Mouse (Mus musculus) 416B (cell line): ENCODE measurements around the gene Slc25a45.
A peak's percentile ranks its signal among the peaks of the same experiment; 100 is the strongest.
"Not testable (repeated sequence)": the region's sequence is repeated elsewhere in the genome, so short reads cannot be mapped to it uniquely, and the experiment has no call there.

Experiments
- DNase-seq: peaks from one replicate; pipeline ENCODE4 v3.0.0; 2011; ENCODE audit warnings: low read depth

The Slc25a45 gene

GRCm38 (mm10) chr19:5856604-5857003 is 21.0 kb upstream of the Slc25a45 start:
- DNase-seq, result no peak

- no peak for DNase-seq
Measured at GRCm38 (mm10) chr19:5862335-5863085, 15.1 kb upstream of the Slc25a45 start.

- DNase-seq, result no peak
Measured at GRCm38 (mm10) chr19:5863776-5864175, 13.8 kb upstream of the Slc25a45 start.

- DNase-seq, result no peak
Measured at GRCm38 (mm10) chr19:5864710-5865398, 12.8 kb upstream of the Slc25a45 start.

- DNase-seq, result no peak
Measured at GRCm38 (mm10) chr19:5868096-5868495, 9.5 kb upstream of the Slc25a45 start.

GRCm38 (mm10) chr19:5871273-5871672 is 6.3 kb upstream of the Slc25a45 start:
- peak; percentile 81 for DNase-seq

GRCm38 (mm10) chr19:5871683-5872082 is 5.9 kb upstream of the Slc25a45 start:
- DNase-seq, result peak; percentile 89

- DNase-seq, result no peak
Measured at GRCm38 (mm10) chr19:5872528-5872927, 5.1 kb upstream of the Slc25a45 start.

GRCm38 (mm10) chr19:5872931-5873556 is 4.6 kb upstream of the Slc25a45 start:
- DNase-seq, result no peak

GRCm38 (mm10) chr19:5874391-5874968 is 3.1 kb upstream of the Slc25a45 start:
- no peak for DNase-seq

- peak; percentile 96 for DNase-seq
Measured at GRCm38 (mm10) chr19:5874969-5875480, 2.6 kb upstream of the Slc25a45 start, which contains the start of gene Frmd8. Gene Frmd8, minus strand, starts transcription at chr19:5875274.

GRCm38 (mm10) chr19:5878362-5878722 is 734 bp downstream of the Slc25a45 start:
- no peak for DNase-seq

- no peak for DNase-seq
Measured at GRCm38 (mm10) chr19:5878916-5879315, 1.3 kb downstream of the Slc25a45 start.

GRCm38 (mm10) chr19:5879735-5880134 is 2.1 kb downstream of the Slc25a45 start:
- DNase-seq, result no peak

GRCm38 (mm10) chr19:5881155-5881554 is 3.5 kb downstream of the Slc25a45 start:
- DNase-seq, result no peak

- DNase-seq, result not testable (repeated sequence)
Measured at GRCm38 (mm10) chr19:5882079-5882478, 4.5 kb downstream of the Slc25a45 start.

- no peak for DNase-seq
Measured at GRCm38 (mm10) chr19:5883935-5884334, 6.3 kb downstream of the Slc25a45 start.

- DNase-seq, result peak; percentile 65
Measured at GRCm38 (mm10) chr19:5885838-5886237, 8.2 kb downstream of the Slc25a45 start.

- peak; percentile 62 for DNase-seq
Measured at GRCm38 (mm10) chr19:5887234-5887815, 9.7 kb downstream of the Slc25a45 start.

GRCm38 (mm10) chr19:5889211-5889610 is 11.6 kb downstream of the Slc25a45 start:
- no peak for DNase-seq

- DNase-seq, result no peak
Measured at GRCm38 (mm10) chr19:5891521-5892258, 14.1 kb downstream of the Slc25a45 start.
